Mouse (Mus musculus) brain, embryonic 14.5 days (tissue): ENCODE data around the gene Calcb. TPM values are rescaled to one million over a fixed set of nuclear protein-coding genes. Genes with fewer than 3 reads are reported as not detected.

Source experiments
- DNase-seq: peaks from one replicate; pipeline ENCODE4 v3.0.0-alpha.2; 2011; ENCODE audit warnings: low read depth
- CTCF ChIP-seq: fragments of 200-500 bp; IDR thresholded peaks from 2 replicates; pipeline ENCODE4 v1.5.1; 2012; ENCODE audit warnings: inconsistent platforms, mild to moderate bottlenecking, moderate library complexity, borderline replicate concordance; ENCODE audit not compliant: insufficient read depth, insufficient read length; ENCODE audit errors: extremely low read depth
- POLR2A ChIP-seq: fragments of 200-500 bp; IDR thresholded peaks from 2 replicates; pipeline ENCODE4 v1.6.1; 2012; ENCODE audit warnings: mild to moderate bottlenecking, inconsistent platforms, borderline replicate concordance; ENCODE audit not compliant: poor library complexity, insufficient read depth, insufficient read length, severe bottlenecking; ENCODE audit errors: extremely low read depth
- polyA plus RNA-seq: library from polyadenylated mRNA; depleted of rRNA; stranded (reverse); fragments of >200 nt; gene quantifications from 2 replicates; pipeline ENCODE4 v1.2.3, GENCODE M21; 2012

Gene Calcb
- polyA plus RNA-seq, 1 experiment = 0.77 TPM

DNA sequence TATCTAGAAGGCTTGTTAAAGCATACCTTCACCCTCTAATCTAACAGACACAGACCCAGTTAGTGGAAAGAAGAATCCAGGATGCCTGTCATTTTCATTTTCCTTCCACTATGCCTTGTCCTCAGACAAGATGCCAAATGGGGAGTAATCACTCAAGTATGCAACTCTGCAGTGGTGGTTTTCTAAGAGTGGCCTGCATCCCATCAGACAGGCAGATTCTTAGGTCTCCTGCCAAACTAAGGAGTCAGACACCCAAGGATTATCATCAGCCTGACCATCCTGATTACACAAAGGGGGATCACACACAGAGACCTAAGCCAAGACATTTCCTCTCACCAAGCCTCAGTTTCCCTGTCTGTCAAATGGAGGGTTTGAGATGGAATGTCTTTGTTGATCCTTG lies 19.7 kb downstream of the Calcb start:
- no peak for DNase-seq
- TF ChIP-seq CTCF (no peak), POLR2A (no peak)

DNA sequence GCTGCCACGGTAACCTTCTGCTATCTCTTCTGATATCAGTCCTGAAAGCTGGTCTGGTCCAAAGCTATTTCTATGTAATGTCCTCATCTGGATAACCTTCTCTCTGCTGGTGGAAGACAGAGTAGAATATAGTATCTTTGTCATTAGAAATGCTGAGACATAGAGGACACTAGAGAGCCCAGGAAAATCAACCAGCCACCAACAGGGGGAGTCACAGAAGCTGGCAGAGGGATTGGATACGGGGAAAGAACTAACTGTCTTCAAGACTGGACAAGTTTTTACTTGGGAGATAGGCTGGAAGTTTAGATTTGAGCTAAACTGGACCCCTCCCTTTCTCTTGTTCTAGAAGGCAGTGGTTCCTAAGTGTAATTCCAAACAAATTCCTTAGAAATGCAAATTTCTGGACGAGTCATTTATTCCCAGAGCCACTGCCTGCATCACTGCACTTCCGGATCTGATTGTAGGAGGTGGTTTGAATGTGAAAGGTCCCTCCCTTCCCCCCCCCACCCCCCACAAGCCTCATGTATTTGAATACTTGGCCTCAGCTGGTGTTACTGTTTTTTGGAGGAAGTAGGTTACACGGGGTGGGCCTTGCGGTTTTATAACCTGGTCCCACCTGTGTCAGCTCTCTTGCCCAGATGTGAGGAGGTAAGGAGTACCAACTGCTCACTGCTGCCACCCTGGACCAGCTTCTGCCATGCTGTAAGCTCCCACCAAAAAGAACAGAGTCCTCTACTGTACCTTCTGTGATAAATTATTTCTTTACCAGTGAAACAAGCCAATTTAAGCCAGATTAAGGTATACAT lies 22.1 kb downstream of the Calcb start:
- TF ChIP-seq CTCF (peak; percentile 44; the same call in 1 of the 2 replicates), POLR2A (no peak)
- DNase-seq = no peak

DNA sequence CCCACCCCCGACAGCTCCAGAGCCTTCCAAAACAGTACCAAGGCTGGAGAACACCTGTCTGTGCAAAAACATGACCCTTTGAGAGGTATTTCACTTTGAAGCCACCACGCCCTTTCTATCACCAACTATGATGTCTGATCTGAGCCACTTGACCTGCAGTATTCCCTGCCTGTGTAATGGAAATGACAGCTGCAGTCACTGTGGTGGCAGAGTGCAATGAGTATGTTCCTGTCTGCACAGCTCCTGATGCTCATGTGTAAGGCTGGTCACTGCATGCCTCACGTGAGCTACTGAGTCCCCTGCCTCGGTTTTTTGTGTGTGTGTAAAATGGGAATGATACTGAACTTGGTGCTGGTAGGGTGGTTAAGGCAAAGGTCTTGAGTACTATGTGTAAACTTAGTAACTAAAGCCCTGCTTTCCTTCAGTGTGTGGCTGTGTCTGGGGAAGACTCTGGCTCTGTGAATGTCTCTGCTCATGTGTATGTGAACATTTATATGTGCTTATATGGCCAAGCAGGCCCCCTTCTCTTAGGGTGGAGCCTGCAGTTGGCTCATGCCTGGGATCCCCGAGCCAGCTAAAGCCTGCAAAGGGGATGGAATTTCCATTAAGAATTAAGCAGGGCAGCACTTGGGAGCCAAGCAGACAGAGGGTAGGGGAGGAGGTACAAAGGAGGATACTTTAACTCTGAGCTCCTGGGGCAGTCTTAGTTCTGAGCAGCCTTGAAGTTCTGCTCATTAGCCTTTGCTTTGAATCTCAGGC lies 24.8 kb downstream of the Calcb start, which contains the start of gene Insc:
Gene Insc (plus strand): TSS at position 673 of the 759 bp plus-strand sequence.
- no peak for DNase-seq
- TF ChIP-seq POLR2A = no peak
- TF ChIP-seq CTCF = no peak

DNA sequence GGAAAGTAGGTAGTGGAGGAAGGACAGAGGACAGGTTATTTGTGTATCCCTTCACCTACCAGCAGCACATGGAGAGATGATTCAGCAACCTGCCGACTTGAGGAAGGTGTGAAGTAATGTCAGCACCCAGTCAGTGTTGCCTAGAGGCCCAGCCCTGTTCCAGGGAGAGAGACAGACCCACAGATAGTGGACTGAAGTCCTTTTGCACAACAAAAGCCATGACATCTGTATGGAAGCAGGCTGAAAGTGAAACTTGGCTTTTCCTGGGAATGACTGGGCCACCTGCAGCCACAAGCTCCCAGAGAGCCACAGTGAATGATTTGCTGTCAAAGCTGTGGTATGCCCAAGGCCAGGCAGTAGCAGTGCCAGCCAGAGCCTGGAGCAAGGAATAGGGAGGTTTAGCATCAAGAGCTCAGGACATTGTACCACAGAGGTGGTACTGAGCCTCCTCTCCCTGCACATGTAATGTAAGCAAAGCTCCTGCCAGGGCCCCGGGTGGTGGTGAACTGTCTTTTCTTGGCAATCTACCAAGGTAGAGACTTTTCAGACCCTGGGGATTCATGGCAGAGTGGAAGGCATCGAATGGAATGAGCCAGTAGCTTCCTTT lies 26.3 kb downstream of the Calcb start:
- peak; percentile 10 for DNase-seq

DNA sequence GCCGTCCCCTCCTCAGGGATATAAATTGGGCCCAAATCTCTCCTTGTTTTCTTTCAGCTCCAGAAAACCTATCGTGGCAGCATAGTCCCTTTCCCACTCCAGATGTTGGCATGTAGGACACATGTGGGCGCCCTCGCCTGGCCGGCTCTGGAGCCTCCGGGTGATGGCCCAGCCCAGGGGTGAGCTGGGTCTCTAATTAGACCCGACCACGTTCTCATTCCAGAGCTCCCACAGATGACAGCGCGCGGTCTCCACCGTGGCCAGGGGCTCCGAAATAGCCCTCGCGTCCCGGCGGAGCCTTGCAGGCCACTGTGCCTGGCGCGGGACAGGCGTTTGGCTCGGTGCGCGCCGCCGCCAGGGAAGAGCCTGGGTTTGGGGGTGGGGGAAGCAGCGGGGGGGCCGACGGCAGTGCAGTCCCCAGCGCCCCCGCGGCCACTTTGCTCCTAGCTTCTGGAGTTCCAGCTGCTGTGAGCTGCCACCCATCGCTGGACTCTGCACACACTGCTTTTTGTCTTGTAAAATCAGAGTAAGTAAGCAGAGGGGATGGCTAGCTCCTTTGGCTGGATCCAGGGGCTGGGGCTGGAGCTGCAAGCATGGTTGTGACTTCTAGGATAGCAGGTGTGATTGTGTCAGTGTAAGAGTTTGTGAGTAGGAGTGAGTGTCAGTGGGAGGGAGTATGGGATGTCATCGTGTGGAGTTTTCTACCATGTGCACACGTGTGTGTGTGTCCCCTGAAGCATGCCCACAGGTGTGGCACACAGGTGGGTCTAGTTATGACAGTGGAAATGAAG lies 27.2 kb downstream of the Calcb start:
- TF ChIP-seq CTCF (peak; percentile 30; the same call in 1 of the 2 replicates), POLR2A (no peak)
- peak; percentile 15 for DNase-seq

More for the DNA sequence above, 26.3 kb downstream of the Calcb start:
- TF ChIP-seq POLR2A = no peak
- no peak for TF ChIP-seq CTCF

DNA sequence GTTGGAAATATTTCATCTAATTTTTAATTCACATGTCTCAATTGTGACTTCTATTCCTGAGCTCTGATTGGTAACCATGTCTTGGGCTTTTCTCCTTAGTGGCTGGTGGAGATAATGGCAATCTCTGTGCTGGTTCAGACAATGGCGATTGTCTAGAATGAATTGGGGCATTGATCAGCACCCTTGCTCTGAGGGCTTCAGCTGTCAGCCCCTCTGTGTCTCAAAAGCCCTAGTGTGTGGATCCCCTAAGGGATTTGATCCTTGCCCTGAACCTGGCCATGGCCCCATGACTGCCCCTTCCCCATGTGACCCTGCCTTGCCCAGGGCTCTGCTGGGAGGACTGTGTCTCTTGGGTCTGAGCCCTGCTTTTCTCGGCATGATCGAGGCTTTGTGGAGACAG lies 29.2 kb downstream of the Calcb start:
- DNase-seq = no peak
- TF ChIP-seq POLR2A (no peak), CTCF (no peak)

DNA sequence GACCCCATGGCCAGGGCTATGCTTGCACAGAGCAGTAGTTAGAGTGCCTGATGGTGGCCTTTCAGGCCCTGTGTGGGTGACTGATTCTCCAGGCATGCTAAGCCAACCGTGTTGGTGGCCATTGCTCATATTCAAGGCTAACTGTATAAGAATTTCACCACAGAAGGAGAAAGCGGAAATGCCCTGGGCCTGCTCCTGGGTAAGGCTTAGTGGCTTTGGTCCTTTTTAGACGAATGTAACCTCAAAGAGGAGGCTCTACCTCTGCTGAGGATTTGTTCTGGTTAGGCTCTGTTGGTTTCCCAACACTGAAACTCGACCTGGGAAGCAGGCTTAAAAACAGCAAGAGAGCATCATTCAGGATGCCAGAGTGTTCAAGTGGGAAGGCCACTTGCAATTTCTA lies 29.8 kb downstream of the Calcb start:
- TF ChIP-seq POLR2A (no peak), CTCF (no peak)
- no peak for DNase-seq

DNA sequence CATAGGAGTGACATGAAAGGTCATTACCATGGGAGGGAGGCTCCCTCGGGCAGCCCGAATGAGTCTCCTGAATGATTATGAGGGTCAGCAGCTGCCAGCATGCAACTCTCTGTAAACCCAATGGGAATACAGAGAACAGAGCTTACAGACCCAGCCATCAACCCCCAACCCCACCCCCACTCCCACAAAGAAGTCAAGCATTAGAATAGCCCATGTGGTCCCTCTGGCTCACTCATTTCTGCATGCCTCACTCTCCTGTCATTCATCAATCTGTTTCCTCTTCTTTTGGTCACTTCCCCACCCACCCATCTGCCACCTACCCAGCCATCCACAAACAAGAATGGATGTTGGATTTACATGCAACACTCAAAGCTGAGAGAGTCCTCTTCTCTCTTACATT lies 35.0 kb downstream of the Calcb start:
- TF ChIP-seq CTCF = no peak
- no peak for TF ChIP-seq POLR2A
- peak; percentile 48 for DNase-seq

DNA sequence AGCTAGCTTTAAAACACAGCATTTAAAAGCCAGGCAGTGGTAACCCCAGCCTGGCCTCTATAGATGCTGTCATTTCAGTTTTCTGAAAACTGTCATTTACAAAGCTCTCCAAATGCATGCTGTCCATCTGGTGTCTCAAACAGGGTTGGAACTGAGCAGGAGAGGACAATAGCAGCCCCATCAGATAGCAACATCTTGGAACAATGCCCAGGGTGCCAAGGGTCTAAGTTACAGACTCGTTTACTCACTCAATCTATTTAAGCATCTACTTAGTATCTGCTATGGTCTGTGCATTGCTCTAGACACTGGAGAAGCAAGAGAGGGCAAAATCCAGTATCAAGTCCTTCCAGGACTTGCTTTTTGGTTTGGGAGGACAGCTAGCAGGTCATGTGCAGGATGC lies 35.8 kb downstream of the Calcb start:
- DNase-seq = peak; percentile 29
- TF ChIP-seq CTCF = no peak
- no peak for TF ChIP-seq POLR2A

DNA sequence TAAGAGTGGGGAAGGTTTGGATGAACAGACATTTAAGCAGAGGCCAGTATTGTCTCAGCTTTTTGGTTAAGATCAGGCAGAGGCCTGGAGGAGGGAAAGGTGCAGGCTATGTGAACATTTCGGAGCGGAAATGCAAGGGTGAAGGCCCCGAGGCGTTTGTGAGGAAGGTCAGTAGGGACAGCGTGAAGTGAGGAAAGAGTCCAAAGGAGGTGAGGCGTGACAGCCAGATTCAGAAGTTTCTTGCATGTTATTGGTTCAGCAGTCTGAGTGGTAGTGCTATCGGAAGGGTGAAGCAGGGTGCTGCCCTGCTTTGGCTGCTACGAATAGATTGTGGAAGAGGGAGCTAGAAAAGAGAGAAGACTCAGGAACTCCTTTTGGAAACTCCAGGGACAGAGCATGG lies 36.2 kb downstream of the Calcb start:
- no peak for TF ChIP-seq CTCF
- no peak for TF ChIP-seq POLR2A
- no peak for DNase-seq

DNA sequence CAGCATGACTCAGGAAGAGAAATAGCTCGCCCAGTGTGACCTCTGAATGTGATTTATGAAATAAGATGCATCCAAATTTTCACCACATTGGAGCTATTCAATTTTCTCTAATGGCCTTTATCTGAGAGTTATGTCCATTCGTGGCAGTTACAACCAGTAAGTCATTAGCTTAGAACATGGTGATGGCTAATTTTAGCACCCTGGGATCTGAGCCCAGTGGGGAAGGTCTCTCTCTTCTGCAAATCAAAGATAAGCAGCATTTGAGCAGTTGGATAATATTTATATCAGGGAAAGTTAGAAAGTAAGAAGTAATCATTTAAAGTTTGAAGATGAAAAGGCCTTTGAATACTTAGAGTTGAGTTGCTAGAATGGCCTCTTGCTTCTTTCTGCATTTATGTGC lies 44.2 kb downstream of the Calcb start:
- DNase-seq = no peak
- TF ChIP-seq CTCF (no peak), POLR2A (no peak)

DNA sequence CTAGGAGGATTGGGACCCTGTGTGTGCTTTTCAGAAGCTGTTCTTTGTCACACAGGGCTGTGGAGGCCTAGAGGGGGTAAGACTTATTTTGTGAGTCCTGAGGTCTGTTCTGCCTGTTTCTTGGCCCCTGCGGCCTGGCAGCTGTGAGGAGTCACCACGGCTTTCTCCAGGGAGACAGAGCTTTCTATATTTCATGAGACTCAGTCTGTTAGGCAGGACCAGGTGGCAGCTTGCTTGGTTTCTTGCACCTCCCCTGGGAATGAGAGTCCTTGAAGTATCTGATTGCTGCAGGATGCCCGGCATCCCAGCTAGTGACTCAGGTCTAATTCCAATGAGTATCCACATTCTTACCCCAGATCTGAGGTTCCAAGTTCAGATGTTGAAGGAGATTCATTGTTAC lies 46.8 kb downstream of the Calcb start:
- DNase-seq = no peak
- TF ChIP-seq CTCF (no peak), POLR2A (no peak)
